Mouse (Mus musculus) induced T-regulatory cell, adult 2 months (primary cell): ENCODE measurements around the gene Map2k2.
"Not testable (repeated sequence)": the region's sequence is repeated elsewhere in the genome, so short reads cannot be mapped to it uniquely, and the experiment has no call there.

Source experiments
- DNase-seq: peaks from one replicate; pipeline ENCODE4 v3.0.0-alpha.2; 2012; ENCODE audit warnings: low read depth

Gene Map2k2

GRCm38 (mm10) chr10:81143845-81144437 is 38.2 kb downstream of the Map2k2 start:
- no peak for DNase-seq

GRCm38 (mm10) chr10:81144667-81145066 is 39.0 kb downstream of the Map2k2 start:
- no peak for DNase-seq

GRCm38 (mm10) chr10:81145307-81145706 is 39.6 kb downstream of the Map2k2 start:
- DNase-seq = no peak

GRCm38 (mm10) chr10:81145778-81146177 is 40.1 kb downstream of the Map2k2 start:
- DNase-seq = no peak

- DNase-seq = no peak
Observed at GRCm38 (mm10) chr10:81146296-81146695, 40.6 kb downstream of the Map2k2 start.

- no peak for DNase-seq
Observed at GRCm38 (mm10) chr10:81151261-81151660, 45.5 kb downstream of the Map2k2 start.

- no peak for DNase-seq
Observed at GRCm38 (mm10) chr10:81152609-81153008, 46.9 kb downstream of the Map2k2 start.

GRCm38 (mm10) chr10:81154313-81154712 is 48.6 kb downstream of the Map2k2 start:
- DNase-seq = no peak

GRCm38 (mm10) chr10:81154736-81155135 is 49.0 kb downstream of the Map2k2 start:
- DNase-seq = no peak

GRCm38 (mm10) chr10:81161602-81162317 is 56.0 kb downstream of the Map2k2 start:
- no peak for DNase-seq

GRCm38 (mm10) chr10:81162318-81162652 is 56.6 kb downstream of the Map2k2 start:
- peak; percentile 43 for DNase-seq

- DNase-seq = no peak
Observed at GRCm38 (mm10) chr10:81165118-81165517, 59.4 kb downstream of the Map2k2 start.

GRCm38 (mm10) chr10:81167200-81168086 is 61.7 kb downstream of the Map2k2 start, which contains the start of gene Pias4:
Gene Pias4, minus strand, starts transcription at chr10:81167923.
- peak; percentile 100 for DNase-seq

- DNase-seq = no peak
Observed at GRCm38 (mm10) chr10:81168087-81168431, 62.3 kb downstream of the Map2k2 start.

GRCm38 (mm10) chr10:81168521-81169244 is 63.0 kb downstream of the Map2k2 start:
- peak; percentile 95 for DNase-seq

GRCm38 (mm10) chr10:81169411-81169900 is 63.7 kb downstream of the Map2k2 start:
- DNase-seq = peak; percentile 86

- DNase-seq = peak; percentile 93
Observed at GRCm38 (mm10) chr10:81173132-81173531, 67.4 kb downstream of the Map2k2 start.

GRCm38 (mm10) chr10:81174617-81175344 is 69.1 kb downstream of the Map2k2 start:
- peak; percentile 93 for DNase-seq

GRCm38 (mm10) chr10:81175345-81175701 is 69.6 kb downstream of the Map2k2 start:
- not testable (repeated sequence) for DNase-seq

GRCm38 (mm10) chr10:81175936-81176465 is 70.3 kb downstream of the Map2k2 start:
- DNase-seq = peak; percentile 58
